Mouse (Mus musculus) adrenal gland, postnatal 25 days (tissue): ENCODE measurements at regions not wholly inside any gene's neighbourhood (a gene's known extent, or its start where the extent isn't known, plus 50 kb on each side); places are given as distances from the start of the nearest gene placed in this dataset.

Source experiments
- DNase-seq: peaks from one replicate; pipeline ENCODE4 v3.0.0; 2021; ENCODE audit warnings: mixed read lengths

DNA sequence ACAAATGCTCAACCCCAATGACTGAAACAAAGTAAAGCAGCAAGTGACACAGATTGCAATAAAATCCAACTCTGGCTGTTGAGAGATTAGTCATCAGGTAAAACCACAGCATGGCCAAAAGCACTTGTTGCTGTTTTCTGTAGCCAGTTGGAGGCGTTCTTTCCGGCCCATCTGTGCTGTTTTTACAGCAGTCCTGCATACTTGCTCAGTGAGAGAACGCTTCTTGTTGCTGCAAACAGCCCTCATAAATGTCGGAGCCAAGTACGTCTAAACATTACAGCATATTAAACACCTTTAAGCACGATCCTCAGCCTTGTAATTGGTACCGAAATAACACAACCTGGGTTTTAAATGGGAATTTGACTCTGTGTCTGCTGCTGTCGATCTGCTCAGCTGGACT is 65.6 kb upstream of the Hs3st3a1 start:
- DNase-seq, result no peak

DNA sequence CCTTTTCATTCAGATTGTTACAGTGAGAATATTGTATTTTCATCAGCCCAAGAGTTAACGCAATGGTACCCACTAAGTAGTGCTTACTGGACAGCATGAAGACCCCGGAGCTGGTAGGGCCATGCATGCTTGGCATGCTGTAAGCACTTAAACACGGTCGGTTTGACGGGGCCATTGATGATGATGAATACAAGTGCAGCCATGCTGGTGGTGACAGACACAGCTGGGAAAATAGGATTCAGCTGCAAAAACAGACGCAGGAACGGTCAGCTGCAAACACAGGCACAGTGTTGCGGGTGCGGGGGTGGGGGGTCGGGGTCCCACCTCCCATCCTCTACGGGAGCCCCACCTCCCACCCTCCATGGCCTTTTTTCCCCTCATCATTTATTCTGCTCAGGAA is 99.7 kb upstream of the Hs3st3a1 start:
- no peak for DNase-seq

DNA sequence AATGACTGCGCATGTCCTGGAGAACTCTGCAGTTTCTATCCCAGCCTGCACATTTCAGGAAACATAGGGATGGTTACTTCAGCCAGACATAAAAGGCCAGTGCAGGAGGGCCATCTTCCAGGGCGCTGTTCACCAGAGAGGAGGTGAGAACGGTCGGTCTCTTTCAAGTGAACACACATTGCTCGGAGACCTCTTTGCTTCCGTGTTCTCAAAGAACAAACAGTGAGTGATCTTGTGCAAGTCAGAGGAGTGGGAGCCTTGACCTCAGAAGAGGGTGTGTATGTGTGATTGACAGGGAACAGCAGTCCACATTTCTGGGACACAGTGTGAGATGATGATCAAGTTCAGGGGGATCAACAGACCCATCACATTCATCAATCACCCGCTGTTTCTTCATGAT is 102.7 kb upstream of the Hs3st3a1 start:
- no peak for DNase-seq

DNA sequence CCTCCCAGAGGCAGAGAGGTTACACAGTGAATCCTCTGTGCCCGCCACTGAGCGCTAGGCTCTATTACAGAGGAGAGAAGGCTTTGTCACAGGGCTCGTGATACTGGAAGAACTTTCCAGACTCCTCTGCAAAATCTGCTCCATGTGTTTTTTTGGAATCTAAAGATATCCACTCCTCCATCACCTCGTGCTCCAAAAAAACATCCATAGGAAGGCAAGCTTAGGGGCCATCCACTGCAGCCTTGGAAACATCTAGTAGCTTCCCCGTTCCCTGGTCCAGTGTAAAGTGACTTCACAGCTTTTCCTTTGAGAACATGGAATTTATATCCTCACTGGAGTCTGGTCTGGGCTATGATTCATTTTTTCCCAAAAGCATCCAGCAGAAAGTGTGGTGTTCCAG is 103.3 kb upstream of the Hs3st3a1 start:
- no peak for DNase-seq

DNA sequence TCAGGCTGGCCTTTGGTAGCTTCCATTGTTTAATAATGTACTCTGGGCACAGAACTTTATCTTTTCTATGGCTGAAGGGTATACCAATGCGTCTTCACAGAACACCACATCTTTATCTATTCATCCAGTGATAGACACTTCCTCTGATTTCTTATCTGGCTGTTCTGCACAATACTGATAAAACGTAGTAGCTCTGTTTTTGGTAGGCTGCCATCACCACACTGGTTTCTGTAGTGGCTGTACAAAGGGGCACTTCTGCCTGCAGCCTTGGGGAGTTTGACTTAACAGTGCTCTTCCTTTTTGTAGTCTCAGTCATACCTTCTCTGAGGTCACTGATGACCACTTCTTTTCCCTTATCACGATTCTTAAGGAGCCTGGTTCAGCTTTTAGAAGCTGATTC is 106.0 kb upstream of the Hs3st3a1 start:
- DNase-seq, result no peak

DNA sequence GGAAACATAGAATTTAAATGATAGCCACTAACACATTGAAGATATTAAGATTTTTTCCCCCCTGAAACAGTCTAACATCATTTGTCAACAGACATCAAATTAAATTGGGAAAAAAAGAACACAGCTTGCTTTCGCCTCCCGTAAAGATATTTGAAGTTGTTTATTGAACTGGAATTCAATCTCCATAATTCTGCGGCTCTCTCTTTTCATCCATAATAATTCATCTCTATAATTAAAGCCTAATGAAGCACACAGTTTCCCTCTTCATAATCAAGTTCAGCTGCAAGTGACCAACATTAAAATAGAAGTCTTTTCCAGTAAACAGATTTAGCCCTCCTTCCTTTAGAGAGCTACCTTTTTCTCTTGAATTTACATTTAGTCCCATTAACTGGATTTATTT is 107.4 kb upstream of the Hs3st3a1 start:
- no peak for DNase-seq

DNA sequence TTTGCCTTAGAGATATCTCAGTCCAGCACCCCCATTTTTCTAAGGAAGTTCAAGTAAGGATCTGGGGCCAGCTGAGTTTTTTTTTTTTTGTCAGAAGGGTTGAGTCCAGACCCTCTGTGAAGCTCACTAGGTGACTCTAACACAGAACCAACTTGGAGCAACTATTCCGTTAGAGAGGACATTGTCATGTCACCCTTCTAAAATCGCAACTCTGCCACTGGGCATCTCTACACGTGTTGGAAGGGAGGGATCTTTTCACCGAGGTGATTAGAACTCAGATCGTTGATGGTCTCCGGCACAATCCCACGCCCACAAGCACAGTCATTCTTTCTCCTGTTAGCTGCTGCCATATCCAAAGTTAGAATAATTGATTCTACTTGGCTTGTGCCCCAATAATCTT is 108.5 kb upstream of the Hs3st3a1 start:
- no peak for DNase-seq

DNA sequence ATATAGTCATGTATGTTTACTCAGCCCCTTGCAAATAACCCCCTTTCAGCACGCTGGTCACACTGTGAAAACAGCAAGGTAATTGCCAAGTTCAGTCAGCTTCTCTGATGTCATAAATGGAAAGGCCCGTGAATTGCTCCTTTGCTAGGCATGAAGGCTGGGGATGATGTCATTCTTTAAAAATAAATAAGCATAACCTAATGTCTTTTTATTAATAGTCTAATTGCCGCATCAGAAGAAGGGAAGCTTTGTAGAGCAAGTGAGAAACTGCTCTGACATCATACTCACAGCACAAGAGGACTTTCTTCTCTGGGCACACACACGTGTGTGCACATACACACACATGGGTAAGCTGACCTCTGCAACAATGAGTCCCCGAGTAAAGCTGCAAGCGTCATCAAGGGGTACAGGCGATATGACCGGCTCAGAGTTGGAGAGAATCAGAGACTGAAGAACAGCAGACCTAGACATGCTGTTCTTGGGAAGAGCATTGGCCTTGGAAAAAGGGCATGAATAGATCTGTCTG is 113.2 kb upstream of the Hs3st3a1 start:
- DNase-seq, result no peak

DNA sequence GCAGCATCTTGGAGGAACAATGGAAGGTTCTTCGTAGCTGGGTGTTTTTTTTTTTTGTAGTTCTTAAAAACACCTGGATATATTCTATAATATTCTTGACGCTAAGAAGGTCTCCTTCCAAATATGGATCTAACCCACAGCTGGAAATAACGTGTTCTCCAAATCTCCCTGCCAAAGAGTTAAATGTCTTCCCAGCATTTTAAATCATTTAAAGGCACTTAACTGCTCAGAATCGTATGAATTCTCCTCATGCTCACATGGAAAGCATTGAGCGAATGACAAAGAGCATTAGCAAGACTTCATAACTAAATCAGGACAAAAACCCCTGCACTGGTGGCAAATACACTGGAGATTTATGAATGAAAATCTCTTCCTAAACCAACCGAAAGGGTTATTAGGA is 117.7 kb upstream of the Hs3st3a1 start:
- DNase-seq, result no peak

DNA sequence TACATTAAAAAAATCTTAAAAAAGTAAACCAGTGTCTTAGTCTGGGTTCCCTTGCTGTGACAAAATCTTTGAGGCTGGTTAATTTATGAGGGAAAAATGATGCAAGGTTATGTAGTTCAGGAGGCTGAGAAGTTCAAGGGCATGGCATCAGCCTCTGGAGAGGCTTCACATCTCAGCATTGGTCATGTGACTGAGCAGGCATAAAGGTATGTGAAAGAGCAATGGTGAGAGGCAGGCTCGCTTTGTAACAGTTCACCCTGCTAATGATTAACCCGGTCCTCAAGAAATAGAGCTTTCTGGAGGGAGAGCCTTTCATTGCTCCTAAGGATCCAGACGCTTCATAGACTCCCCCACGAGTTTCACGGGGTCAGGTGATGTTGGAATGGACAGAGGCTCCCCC is 120.1 kb upstream of the Hs3st3a1 start:
- DNase-seq, result no peak

DNA sequence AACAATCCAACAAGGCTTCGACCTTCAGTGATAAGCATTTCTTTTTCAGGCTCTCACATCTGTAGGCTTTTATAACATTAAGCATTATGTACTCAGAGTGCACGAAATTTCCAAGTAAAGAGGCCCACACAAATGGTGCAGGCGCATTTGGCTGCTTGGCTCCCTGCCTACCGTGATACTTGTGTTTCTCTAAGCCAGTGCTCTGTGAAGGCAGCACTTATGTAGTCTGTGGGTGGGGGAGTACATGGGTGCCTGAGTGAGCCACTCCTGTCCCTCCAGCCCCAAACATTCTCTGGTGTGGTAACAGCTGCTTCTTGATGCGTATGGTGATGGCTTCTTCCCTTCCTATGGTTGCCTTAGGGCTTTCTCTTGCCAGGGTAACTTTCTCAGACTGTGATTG is 121.9 kb upstream of the Hs3st3a1 start:
- DNase-seq, result no peak

DNA sequence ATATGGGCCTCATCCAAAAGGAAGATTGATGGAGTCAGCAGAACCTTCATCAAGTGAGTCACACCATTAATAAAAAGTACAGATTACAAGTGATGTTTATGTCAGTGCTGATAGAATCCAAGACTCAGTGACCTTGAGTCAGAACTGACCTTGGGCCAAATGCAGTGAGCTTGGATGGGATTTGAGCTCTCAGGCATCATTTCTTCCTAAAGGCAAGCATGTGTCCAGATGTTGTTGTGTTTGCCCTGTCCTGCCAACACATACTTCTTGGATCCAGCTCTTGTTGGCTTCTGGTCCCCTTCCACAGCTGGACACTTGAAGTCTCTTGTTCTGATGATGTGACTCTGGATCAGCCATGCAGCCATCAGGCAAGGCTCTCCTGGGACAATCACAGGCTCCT is 125.3 kb upstream of the Hs3st3a1 start:
- DNase-seq, result peak; percentile 4

DNA sequence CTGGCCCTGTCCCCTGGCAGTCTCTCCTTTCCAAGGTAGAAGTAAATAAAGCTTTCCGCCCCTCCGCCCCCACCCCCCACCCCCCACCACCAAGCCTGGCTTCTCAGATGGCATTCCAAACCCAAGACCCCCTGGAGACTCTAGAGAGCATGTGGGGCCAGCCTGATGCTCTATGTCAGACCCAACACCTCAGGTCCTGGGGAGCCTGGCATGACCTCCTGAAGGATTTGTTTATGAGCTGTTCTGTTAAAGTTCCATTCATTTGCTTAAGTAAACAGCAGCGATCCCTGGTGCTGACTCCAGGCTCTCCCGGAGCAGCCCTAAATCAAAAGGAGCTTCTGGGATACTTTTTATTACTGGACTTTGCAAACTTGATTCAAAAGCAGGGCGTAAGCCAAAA is 137.3 kb upstream of the Hs3st3a1 start:
- DNase-seq, result no peak

DNA sequence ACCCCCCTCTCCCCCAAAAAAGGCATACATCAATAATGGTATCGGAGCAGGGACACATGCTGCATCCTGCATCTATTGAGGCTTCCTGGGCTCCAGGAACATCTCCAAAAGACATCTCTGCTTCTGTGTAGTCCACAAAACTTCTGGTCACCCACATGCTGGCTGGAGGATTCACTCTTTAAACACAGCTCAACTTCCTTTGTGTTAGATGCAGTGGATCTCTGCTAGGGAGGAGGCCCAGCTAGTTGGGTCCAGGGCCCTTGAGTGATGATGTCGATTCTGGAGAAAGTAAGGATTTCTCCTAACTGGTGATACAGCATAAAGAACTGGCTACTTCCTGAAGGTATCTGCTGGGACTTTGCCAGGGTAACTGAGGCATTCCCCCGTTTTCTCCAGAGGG is 146.9 kb upstream of the Hs3st3a1 start:
- DNase-seq, result no peak

DNA sequence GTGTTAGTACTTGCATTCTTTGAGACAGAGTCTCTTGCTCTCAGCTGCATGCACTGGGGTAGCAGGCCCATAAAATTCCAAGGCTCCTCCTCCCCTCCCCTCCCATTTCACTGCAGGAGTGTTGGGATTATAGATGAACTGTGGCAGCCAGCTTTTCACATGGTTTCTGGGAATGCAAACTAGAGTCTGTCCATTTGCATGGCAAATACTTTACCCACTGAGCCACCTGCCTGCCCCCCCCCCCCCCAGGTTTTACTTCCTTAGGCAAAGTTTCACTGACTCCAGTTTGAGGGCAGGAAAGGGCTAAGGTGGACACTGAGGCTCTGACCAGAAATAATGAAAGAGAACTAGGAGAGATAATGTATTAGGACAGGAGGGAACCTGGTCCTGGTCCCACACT is 147.6 kb upstream of the Hs3st3a1 start:
- DNase-seq, result no peak

DNA sequence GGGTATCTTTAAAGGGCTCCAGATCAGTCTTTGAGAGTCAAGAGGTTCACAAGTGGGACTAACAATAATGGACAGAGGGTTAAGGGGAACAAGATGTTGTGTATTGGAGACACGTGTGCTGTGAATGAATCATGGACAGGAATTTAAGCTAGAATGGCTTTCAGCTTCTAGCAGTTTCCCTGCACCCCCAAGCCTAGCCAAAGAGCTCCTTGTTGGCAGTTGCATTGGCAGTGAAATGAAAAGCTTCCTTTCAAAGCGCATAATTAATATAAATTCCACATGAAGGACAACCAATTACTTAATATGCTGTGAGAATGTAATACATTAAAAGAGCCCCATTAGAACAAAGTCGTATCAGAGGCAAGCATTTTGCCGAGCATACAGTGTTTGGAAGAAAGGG is 153.4 kb upstream of the Hs3st3a1 start:
- no peak for DNase-seq

DNA sequence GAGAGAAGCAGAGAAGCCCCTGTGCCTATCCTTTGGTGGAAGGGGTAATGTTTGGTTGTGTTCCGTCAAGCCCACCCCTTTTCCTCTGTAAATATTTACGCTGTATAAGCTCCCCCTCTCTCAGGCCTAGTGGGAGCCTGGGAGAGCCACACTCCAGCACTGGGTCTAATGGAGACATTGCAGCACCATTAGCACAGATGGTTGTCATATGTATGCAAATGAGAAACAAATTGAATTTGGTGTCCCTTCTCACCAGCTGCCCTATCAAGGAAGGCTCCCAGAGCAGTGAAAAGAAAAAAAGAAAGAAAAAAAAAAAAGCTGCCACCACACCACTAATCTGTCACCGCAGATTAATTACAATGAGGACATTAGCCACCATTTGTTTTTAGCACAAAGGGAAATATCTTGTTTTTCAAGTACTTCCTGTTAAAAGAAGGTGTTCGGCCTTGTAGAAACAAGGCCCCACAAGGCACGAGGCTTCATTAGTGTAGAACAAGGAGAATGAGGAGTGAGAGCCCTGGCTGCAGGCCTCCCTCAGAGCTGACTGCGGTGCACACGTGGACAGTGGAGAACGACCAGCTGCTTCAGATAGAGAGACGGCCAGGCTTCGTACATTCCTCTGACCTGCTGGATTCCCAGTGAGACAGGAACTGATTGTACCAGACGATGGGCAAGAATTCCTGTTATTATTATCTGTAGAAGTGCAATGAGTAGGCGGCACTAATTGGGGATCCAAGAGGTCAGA is 156.7 kb upstream of the Hs3st3a1 start:
- no peak for DNase-seq

DNA sequence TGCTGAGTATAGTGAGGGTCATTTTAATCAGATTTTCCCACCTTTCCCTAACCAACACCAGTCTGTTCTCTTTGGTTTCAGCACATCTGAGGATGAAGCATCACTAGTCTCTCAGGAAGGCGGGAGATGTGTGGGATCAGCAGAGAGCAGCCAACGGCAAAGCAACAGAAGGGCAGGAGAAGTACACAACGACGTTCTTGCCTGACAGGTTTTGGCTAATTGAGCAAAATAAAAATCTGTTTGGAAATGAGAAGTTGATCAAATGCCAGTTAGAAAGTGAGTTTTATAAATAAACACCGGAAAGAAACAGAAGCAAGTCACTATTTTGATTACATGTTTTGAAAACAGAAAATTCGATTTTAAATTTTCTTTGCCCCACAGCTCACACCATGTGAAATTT is 161.4 kb upstream of the Hs3st3a1 start:
- DNase-seq, result no peak

DNA sequence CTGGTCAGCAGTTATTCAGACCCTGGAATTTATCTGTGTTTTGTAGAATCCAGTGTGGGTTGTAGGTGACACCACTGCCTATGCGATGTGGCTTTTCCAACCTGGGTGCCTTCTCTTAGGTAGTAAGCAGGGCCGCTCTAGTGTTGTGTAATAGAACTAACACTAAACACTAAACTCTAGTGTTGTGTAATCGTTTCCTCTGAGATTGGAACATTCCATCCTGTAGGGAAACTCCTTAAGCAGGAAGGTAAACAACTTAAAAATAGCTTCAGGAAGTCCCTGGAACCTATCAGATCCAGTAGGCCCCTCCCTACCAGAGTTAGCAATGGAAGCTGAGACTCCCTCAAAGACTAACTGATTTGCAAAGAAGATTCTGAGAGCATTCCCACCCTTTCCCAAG is 161.9 kb upstream of the Hs3st3a1 start:
- DNase-seq, result no peak

DNA sequence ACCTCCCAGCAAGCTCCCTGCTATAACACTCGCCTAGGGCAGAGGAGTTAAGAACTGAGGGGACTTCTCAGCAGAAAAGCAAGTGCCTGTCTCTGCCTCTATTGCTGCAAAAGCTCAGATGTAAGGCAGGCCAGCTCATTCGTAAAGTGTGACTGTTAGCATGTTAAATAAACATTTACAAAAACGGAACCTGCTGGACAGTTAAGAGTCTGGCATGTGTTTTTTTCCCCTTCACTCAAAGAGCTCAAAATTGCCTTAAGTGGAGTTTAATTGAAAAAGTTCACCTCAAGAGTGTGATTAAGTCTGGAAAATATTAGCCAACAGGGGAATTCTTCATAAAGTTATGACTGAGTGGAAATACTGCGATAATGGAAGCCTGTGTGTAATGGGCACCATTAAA is 167.0 kb upstream of the Hs3st3a1 start:
- no peak for DNase-seq

DNA sequence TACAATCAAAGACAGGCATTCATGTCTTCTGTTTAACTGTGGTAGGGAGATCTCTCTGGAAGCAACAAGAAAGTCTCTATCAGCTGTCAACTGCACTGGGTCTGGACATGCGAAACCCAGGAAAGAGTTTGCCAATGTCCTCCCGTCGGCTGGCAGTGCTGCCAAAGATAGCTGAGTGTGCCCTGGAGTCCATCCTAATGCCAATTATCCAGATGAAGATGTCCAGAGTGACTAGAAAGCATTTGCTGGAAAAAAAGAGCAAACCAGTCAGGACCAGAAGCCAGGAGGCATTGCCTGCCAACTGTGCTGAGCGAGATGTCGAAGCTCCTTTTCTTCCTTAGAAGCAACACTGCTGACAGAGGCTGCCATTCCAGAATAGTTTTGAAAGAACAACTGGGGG is 167.6 kb upstream of the Hs3st3a1 start:
- DNase-seq, result no peak

DNA sequence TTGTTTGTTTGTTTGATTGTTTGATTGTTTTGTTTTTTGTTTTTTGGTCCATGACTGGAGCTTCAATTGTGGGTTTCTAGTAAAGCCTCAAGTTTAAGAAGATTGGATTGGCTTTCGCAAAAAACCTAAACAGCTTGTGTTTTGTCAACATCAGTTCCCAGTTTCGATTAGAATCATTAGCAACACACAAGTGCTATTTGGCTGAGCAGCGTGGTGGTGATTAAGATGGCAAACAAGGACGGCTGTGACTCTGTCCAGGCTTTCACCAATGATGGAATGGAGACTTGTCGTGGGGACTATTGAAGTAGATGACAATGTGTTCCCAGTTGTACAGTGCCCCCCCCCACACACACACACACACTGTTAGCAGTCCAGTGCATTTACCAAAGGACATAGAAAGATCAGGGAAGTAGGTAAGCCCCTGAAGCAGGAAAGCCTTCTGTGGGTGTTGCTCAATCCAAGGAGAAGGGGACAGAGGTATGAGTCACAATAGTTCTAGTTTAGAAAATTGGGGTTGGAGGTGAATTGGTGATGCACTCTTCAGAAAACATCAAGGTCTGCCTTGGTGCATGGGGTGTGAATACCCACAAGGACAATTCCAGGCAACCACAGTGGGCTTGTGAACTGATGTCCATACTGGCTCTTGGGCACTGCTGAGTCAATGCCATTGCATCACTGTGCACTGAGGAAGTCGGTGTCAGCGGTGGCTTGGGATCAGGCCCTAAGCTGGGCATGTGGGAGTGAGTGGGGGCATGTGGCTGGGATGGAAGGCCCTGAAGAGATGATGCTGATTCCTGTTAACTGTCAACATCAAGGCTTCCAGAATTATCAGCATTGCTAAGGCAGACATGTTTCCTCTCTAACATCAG is 174.5 kb upstream of the Cox10 start:
- DNase-seq, result no peak

DNA sequence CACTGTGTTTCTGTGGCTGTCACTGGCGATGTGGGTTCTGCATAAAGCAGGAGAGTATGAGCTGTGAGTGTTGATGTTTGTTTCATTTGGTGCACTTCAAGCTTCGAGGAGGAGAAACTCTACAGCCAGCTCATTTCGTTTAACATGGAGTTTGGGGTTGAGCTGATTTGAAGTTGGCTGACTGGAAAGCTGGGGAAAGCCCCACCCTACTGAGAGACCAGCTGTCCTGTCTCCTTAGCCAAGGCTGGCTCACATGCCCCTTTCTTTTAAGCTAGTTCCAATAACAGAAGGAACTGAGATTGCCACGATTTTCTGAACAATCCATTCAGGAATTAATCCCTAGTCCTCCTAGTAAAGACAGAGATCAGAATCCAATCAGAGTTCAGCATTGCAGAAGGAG is 157.6 kb upstream of the Cox10 start:
- no peak for DNase-seq

DNA sequence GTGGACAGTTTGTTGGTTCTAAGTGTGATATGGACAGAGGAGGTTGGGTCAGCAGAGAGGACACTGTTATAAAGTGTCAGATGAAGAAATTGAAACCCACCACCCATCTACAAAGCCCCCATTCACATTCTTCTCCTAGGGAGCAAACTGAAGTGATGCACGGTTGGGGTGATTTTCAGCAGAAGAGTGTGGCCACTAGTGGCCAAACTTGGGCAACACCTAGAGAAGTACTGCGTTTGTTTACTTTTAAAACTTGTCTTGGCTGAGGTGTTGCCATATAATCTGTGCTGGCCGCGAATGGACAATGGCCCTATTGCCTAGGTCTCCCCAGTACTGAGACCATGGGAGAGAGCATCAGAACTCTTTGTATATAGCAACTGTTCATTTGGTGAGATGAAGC is 150.8 kb upstream of the Cox10 start:
- DNase-seq, result no peak
